Mouse (Mus musculus) cerebellum, adult 9-11 months (tissue): ENCODE measurements around the gene Lipc.
A peak's percentile ranks its signal among the peaks of the same experiment; 100 is the strongest.

Experiments used
- DNase-seq: peaks from one replicate; pipeline ENCODE4 v3.0.0; 2022

Gene Lipc

DNA sequence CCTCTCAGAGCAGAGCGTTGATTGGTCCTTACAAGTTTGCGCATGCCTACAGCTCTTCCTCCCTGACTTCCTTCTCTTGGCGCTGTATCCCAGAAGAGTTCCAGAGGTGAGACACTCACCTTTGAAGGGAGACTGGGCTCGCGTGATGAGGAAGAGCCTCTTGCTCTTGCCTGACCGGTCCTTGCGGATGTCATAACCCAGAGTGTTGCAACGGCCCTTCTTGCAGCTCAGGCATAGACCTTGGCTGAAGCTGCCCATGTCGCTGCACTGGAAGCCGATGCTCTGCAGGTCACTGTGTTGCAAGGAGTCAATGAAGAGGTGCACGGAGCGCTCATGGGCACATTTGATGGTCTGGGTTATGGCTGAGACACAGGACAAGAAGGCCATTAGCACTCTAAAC, 139.5 kb downstream of the Lipc start:
- no peak for DNase-seq

DNA sequence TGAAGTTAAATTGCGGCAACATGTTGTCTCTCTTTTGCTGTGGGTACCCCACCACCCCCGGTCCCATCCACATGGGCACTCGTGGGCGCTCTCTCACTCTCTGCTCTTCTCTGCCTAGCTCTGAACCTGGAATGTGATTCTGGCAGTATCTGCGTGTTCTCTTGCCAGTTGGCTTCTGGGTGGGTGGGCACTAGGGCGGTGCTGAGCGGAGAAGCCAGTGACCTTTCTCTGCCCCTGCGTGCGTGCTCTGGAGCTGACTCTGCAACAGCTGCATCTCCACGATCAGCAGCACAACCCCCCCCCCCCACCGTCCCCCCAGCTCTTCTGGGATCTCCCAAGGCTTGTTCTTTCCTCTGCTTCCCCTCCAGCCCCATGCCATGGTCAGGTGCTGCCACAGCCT, 144.3 kb downstream of the Lipc start:
- no peak for DNase-seq

DNA sequence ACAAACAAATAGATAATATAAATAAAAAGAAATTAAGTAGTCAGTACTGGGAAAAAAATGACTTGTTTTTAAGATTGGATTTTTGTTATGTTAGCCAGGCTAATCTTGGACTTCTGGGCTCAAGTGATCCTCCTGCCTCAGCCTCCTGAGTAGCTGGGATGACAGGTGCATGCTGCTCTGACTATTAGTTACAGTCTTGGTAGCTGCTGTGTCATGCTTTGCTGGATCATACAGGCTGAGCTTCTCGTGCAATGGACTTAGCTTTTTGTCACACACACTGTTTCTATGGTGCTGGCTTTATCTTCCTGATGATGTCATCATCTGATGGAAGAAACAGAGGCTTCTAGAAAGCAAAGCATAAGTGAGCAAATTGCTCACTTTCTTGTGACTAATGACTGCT, 146.0 kb downstream of the Lipc start:
- no peak for DNase-seq

DNA sequence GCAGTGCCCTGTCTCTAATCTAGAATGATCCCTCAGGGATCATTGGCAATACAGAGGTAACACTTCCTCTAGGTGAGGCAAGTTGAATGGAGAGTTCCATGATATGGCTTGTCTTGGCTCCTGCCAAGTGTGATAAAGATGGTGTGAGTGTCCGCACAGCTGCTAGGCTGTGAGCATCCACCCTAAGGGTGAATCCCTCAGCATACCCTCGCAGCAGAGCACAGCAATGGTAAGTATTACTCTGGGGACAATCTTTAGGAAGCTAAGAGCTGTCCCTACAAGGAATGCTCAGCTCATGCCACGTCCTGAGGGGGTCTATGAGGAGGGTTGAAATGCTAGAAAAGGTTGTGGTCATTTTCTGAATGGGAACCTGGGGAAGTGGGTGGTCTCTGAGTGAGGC, 149.2 kb downstream of the Lipc start:
- DNase-seq = no peak

DNA sequence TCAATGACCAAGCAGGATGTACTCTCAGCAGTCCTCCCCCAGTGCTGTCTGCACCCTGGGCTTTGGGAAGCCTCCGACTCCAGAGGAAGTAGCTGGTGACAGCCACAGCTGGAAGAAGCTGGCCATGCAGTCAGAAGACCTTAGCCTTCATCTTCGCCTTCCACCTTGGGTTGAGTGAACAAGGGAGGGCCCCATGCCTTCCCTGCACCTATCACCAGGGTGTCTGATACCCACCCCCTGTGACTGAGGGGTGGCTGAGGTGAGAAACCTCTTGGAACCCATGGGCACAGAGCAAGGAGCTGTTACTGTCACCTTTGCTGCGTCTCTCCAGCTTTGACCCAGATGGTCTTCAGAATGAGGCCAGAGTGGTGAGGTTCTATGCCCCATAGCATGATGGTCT, 150.3 kb downstream of the Lipc start:
- no peak for DNase-seq

DNA sequence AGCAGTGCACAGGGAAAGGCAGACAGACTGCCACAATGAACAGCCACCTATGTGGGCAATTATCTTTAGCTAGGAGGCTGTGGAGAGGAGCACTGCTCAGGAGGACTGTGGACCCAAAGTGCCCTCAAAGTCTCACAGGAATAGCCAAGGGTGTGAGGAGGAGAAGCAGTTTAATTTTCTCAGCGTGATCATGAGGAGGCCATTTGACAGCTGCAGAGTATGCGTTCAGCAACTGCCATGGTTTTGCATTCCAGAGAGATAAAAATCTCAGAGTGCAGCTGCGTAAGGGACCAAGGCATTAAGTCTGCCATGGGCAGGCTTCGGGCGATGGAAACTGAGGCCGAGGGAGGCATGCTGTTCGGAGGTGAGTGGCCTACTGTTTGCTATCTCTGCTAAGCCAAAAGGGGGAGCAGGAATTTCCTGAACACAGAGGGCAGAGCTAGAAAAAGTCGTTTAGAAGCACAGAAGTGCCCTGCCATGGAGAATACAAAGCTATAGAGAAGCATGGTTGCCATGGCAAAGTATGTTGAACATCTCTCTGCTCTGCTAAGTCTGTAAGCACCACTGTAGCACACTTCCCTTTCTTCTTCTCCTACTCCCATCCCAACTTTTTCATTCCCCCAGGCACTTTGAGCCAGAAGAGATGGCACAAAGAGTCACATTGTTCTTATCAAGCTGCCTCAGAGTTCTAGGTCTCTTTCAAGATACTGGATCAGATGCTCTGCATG, 151.3 kb downstream of the Lipc start:
- DNase-seq = no peak

DNA sequence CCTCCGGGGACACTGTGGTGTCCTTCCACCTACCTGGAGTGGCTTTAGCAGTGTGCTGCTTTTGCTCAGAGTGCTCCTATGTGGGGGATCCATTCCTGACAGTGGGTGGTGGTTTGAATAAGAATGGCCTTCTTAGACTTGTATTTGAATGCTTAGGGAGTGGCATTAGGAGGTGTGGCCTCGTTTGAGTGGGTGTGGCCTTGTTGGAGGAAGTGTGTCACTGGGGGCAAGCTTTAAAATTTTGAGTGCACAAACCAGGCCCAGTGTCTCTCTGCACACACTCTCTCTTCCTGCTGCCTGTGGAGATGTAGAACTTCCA, 156.6 kb downstream of the Lipc start:
- no peak for DNase-seq

DNA sequence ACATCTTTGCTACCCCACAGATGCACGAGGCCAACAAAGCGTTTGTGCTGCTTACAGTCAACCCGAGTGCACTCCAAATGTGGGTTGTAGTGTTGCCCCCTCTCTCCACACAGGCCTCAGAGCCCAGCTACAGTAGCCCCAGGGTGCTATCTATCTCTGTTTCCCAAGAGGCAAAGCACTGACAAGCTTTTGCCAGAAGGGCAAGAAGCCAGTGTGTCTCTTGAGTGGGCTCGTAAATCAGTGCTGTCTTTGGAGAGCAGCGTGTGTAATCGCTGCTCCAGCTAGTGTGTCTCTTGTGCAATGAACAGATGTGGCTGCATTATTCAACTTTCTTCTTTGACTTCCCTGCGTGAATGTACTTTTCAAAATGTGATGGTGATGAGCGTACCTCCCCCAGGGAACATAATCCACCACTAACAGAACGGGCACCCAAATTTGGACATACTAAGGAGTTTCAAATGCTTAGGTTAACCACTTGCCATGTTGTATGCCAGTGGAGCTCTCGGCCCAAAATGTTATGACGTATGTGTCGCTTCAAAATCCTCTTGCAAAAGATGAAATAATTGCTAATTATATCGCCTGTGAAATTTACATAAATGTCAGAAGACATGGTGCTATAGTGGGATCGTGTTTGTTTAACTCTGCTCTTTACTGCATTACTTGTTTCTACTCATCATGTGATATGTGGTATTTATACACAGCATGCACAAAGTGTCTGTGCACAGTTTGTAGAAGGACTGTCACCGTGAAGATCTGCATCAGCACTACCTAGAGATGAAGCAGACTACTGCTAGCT, 157.2 kb downstream of the Lipc start:
- no peak for DNase-seq

DNA sequence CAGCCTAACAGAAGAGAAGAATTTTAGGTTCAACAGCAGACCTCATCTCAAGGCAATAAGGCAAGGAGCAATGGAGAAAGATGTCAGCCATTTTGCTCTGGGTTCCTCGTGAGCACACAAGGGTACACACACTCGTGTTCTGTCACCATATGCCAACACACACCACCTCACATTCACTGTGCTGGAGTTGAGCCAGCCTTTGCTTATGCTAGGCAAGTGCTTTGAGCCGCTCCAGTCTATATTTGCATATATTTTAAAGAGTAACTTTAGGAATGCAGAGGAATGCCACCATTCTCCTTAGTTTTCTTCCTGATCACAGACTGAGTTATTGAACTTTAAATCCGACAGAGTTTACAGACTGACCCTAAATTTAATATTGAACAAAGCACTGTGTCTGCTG, 161.4 kb downstream of the Lipc start:
- no peak for DNase-seq

DNA sequence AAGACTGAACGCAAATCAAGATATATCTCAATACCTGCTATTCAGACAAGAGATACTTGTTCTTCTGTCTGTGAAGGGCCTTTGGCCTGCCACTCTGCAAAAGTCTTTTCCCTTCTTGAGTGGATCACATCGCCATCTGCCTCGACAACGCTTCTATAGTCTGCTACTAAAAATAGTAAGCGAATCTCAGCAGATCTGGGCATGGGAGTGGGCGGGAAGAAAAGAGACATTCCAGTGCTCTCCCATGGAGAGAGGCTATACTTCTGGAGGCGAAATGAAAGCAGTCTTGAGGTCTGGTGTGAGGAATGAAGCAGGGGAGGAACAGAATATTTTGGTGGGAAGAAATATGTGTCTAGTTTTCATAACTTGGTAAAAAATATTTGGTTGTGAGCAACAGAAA, 163.3 kb downstream of the Lipc start:
- no peak for DNase-seq

DNA sequence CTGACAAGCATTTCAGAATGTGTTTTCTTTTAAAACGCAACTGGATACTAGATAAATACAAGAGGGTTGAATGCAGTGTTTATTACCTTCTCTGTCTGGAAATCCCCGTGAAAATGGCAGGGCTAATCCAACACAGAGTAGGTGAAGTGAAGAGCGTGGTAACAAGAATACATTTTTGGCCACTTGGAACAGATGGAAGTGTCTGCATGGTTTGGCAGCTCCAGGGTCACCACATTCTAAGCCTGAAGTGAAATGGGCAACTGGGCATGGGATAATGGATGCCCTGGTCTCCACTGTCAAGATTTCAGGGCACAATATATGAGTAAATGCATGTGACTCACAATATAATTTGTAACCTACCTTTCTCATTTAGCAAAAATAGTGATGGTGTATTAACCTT, 169.8 kb downstream of the Lipc start:
- peak; percentile 47 for DNase-seq

DNA sequence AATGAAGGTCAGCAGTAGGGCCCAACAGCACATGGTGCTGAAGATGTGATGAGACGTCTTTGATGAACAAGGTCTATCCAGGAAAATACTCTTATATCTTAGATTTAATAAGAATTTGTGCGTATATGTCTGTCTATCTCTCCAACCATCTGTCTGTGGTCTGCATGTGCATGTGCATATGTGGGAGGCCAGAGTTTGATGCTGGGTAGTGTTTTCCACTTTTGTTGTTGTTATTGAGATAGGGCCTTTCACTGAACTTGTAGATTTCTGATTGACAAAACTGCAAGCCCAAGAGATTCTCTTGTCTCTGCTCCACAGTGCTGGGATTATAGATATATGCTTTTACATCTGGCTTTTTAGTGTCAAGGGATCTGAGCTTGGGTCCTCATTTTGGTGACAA, 176.5 kb downstream of the Lipc start:
- no peak for DNase-seq

DNA sequence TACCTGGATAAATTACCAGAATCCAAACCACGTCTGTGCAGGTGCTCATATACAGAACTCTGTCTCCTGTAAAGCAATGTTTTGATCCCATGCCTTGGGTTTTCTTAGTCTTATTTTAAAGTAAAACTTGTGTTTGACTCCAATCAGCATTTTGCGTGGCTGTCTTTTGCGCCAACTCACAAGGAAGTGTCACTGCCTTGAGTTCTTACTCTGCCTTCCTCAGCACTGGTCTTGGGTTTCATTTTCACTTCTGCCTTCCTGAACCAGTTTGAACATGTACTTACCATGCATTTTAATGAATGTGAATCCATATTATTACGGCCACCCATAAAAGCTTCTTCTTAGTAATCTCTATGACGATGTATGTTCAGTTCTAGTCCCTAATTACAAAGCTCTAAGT, 191.1 kb downstream of the Lipc start:
- no peak for DNase-seq

DNA sequence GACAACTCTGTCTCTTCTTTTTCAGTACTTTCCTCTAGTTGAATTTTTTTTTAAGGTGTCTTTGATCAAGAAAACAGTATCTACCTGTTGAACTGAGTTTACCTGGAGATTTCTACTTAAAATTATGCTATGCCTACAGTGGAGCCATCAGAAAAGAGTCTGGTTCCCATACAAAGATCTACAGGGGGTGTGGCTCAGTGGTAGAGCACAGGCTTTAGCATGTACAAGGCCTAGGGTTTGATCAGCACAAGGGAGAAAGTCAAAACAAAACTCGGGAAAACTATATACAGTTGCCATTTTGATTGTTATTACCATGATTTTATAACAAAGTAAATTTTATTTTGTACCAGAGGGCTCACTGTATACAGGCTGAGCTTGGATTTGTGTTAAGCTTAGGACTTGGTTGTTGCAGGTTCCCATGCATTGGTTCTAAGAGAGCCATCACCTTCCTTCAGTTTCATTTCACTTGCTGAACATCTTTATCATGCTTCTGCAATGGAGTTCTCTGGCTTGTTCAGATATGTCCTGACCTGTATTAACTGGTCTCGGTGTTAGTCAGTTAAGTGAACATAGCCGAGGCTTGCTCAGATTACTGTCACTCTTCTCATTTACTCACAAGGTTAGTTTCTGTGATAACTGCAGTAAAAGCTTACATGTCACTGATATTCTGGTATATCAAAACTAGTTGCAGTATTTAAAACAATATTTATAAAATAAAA, 200.4 kb downstream of the Lipc start:
- no peak for DNase-seq
